ENCODE assay signal across 11 mouse cellular contexts in genomic region chr13:99754251-99754652, GRCm38 (mm10).
DNase-seq lines count a peak whose midpoint lies in the region; ATAC-seq and TF ChIP-seq lines count a peak whose summit lies in the region.
"Had no signal": no experiment of that assay in that cellular context is flagged by ENCODE, and none has a peak within 500 bp of the region (broad histone marks: within the 10 kb centered on the region; RNA-seq: fewer than 3 reads in every experiment).

No protein-coding gene starts in this region.

- no peak overlapping the region for H3K4me3 ChIP-seq in hindbrain, embryonic 15.5 days
- H3K4me3 ChIP-seq in hindbrain, embryonic 12.5 days = no peak overlapping the region
- H3K4me3 ChIP-seq in hindbrain, postnatal 0 days (ENCODE audit: low read length) = no peak overlapping the region
- H3K4me3 ChIP-seq in stomach, embryonic 15.5 days (replicated peaks) = no peak overlapping the region
- H3K4me3 ChIP-seq: heart, embryonic 13.5 days; midbrain, embryonic 12.5 days had no signal

- ATAC-seq in hindbrain, embryonic 15.5 days (ENCODE audit: low FRiP score, low read depth) = peak; percentile 48
- ATAC-seq in hindbrain, embryonic 12.5 days (ENCODE audit: low FRiP score) = no peak
- ATAC-seq in hindbrain, postnatal 0 days = peak; percentile 71
- peak; percentile 96 for ATAC-seq in stomach, embryonic 15.5 days (ENCODE audit: insufficient read depth, low FRiP score, low read depth)

- no peak overlapping the region for H3K9ac ChIP-seq in hindbrain, embryonic 15.5 days
- no peak overlapping the region for H3K9ac ChIP-seq in hindbrain, embryonic 12.5 days
- H3K9ac ChIP-seq in hindbrain, postnatal 0 days (replicated peaks; ENCODE audit: low read length) = no peak overlapping the region
- no peak overlapping the region for H3K9ac ChIP-seq in stomach, embryonic 15.5 days
- H3K9ac ChIP-seq: heart, embryonic 13.5 days; midbrain, embryonic 12.5 days had no signal

- peak overlapping the region; percentile 10; the same call in 1 of the 2 replicates for H3K27ac ChIP-seq in hindbrain, embryonic 15.5 days (replicated peaks)
- H3K27ac ChIP-seq in hindbrain, embryonic 12.5 days = no peak overlapping the region
- no peak overlapping the region for H3K27ac ChIP-seq in hindbrain, postnatal 0 days
- H3K27ac ChIP-seq in stomach, embryonic 15.5 days = no peak overlapping the region
- H3K27ac ChIP-seq: heart, embryonic 13.5 days; midbrain, embryonic 12.5 days had no signal

- no peaks in the 10 kb centered on the region for H3K9me3 ChIP-seq in hindbrain, embryonic 15.5 days
- H3K9me3 ChIP-seq in hindbrain, embryonic 12.5 days (replicated peaks) = no peaks in the 10 kb centered on the region
- no peaks in the 10 kb centered on the region for H3K9me3 ChIP-seq in hindbrain, postnatal 0 days (ENCODE audit: low read length)
- no peaks in the 10 kb centered on the region for H3K9me3 ChIP-seq in stomach, embryonic 15.5 days
- H3K9me3 ChIP-seq: heart, embryonic 13.5 days; midbrain, embryonic 12.5 days had no signal

- H3K4me2 ChIP-seq in hindbrain, embryonic 15.5 days = no peak overlapping the region
- H3K4me2 ChIP-seq in hindbrain, embryonic 12.5 days (replicated peaks) = no peak overlapping the region
- H3K4me2 ChIP-seq in hindbrain, postnatal 0 days (ENCODE audit: low read depth, low read length) = no peak overlapping the region
- H3K4me2 ChIP-seq in stomach, embryonic 15.5 days = no peak overlapping the region
- H3K4me2 ChIP-seq: heart, embryonic 13.5 days; midbrain, embryonic 12.5 days had no signal

- WGBS in hindbrain, embryonic 15.5 days = 57% methylated on average over 5 of the region's 5 CpGs
- 59% methylated on average over 5 of the region's 5 CpGs for WGBS in hindbrain, embryonic 12.5 days
- 50% methylated on average over 5 of the region's 5 CpGs for WGBS in hindbrain, postnatal 0 days
- WGBS in stomach, embryonic 15.5 days = 33% methylated on average over 5 of the region's 5 CpGs

- H3K4me1 ChIP-seq in hindbrain, embryonic 15.5 days (replicated peaks) = peaks cover 8% of the 10 kb centered on the region
- no peaks in the 10 kb centered on the region for H3K4me1 ChIP-seq in hindbrain, embryonic 12.5 days
- H3K4me1 ChIP-seq in hindbrain, postnatal 0 days (ENCODE audit: insufficient read depth, low read length) = no peaks in the 10 kb centered on the region
- H3K4me1 ChIP-seq in stomach, embryonic 15.5 days = no peaks in the 10 kb centered on the region

- H3K36me3 ChIP-seq in hindbrain, embryonic 15.5 days = no peaks in the 10 kb centered on the region
- no peaks in the 10 kb centered on the region for H3K36me3 ChIP-seq in hindbrain, embryonic 12.5 days
- H3K36me3 ChIP-seq in hindbrain, postnatal 0 days (ENCODE audit: insufficient read depth, low read length) = no peaks in the 10 kb centered on the region
- no peaks in the 10 kb centered on the region for H3K36me3 ChIP-seq in stomach, embryonic 15.5 days
- H3K36me3 ChIP-seq: heart, embryonic 13.5 days; midbrain, embryonic 12.5 days had no signal

- TF ChIP-seq CTCF in hindbrain, postnatal 0 days (IDR thresholded peaks at IDR 0.05; ENCODE audit: low read depth) = peak; percentile 24

- H3K27me3 ChIP-seq in hindbrain, embryonic 15.5 days = no peaks in the 10 kb centered on the region
- H3K27me3 ChIP-seq in hindbrain, embryonic 12.5 days = no peaks in the 10 kb centered on the region
- no peaks in the 10 kb centered on the region for H3K27me3 ChIP-seq in hindbrain, postnatal 0 days (ENCODE audit: insufficient read depth, low read length)
- no peaks in the 10 kb centered on the region for H3K27me3 ChIP-seq in stomach, embryonic 15.5 days (replicated peaks)
- H3K27me3 ChIP-seq: heart, embryonic 13.5 days; midbrain, embryonic 12.5 days had no signal

- DNase-seq in ovary, postnatal 36 days (ENCODE audit: low spot score) = peak; percentile 6
- DNase-seq in ovary, postnatal 10 days (ENCODE audit: low spot score) = no peak
- no peak for DNase-seq in hindbrain, postnatal 0 days (ENCODE audit: low spot score)
- no peak for DNase-seq in right cerebral cortex, postnatal 25 days
- DNase-seq in urinary bladder, postnatal 14 days (ENCODE audit: low spot score) = no peak
- DNase-seq: thymus, postnatal 36 days had no signal
